Mouse (Mus musculus) forebrain, postnatal 0 days (tissue): ENCODE data around the gene Gpr18. TPM values are rescaled to one million over a fixed set of nuclear protein-coding genes. Genes with fewer than 3 reads are reported as not detected.

ENCODE experiments used
- ATAC-seq: fragments of 200-750 bp; cut with Nextera tagmentation; 2 replicates; pipeline ENCODE4 v1.8.0; 2017; ENCODE audit warnings: mild to moderate bottlenecking, moderate library complexity
- DNase-seq: peaks from one replicate; pipeline ENCODE4 v3.0.0-alpha.2; 2015
- H3K27ac ChIP-seq: fragments of 300-500 bp; sonication (generic); 2 replicates; pipeline ENCODE4 v1.5.1; 2014; ENCODE audit warnings: low read depth, mild to moderate bottlenecking, antibody characterized with exemption, low read length, moderate library complexity, mixed read lengths
- H3K27me3 ChIP-seq: fragments of 300-500 bp; sonication (generic); 2 replicates; pipeline ENCODE4 v1.6.1; 2014; ENCODE audit warnings: mild to moderate bottlenecking, low read length, mixed read lengths; ENCODE audit not compliant: insufficient read depth
- H3K36me3 ChIP-seq: fragments of 300-500 bp; sonication (generic); 2 replicates; pipeline ENCODE4 v1.6.1; 2014; ENCODE audit warnings: mild to moderate bottlenecking, moderate library complexity; ENCODE audit not compliant: insufficient read depth
- H3K4me1 ChIP-seq: fragments of 300-500 bp; sonication (generic); 2 replicates; pipeline ENCODE4 v1.6.1; 2014; ENCODE audit warnings: antibody characterized with exemption; ENCODE audit not compliant: insufficient read depth
- H3K4me2 ChIP-seq: fragments of 300-500 bp; sonication (generic); 2 replicates; pipeline ENCODE4 v1.6.1; 2014; ENCODE audit warnings: low read depth, mild to moderate bottlenecking, moderate library complexity
- H3K4me3 ChIP-seq: fragments of 300-500 bp; sonication (generic); 2 replicates; pipeline ENCODE4 v1.5.1; 2014; ENCODE audit warnings: low read depth, low read length, mixed read lengths
- H3K9ac ChIP-seq: fragments of 300-500 bp; sonication (generic); 2 replicates; pipeline ENCODE4 v1.6.1; 2014; ENCODE audit warnings: mild to moderate bottlenecking
- H3K9me3 ChIP-seq: fragments of 300-500 bp; sonication (generic); 2 replicates; pipeline ENCODE4 v1.6.1; 2016; ENCODE audit warnings: low read length
- CTCF ChIP-seq: sonication (generic); IDR thresholded peaks from 2 replicates; pipeline ENCODE4 v1.5.1; 2016; ENCODE audit warnings: antibody characterized with exemption, control low read depth, low read depth
- WGBS: fragments of 180-500 bp; shearing (Covaris S2); extraction: QIAGEN DNeasy Blood & Tissue Kit; methylation state at CpG from one replicate; pipeline ENCODE4 v1.1.7; 2014; 5-methylcytosine and 5-hydroxymethylcytosine counted together
- polyA plus RNA-seq: library from polyadenylated mRNA; unstranded; fragments of >200 nt; fragmentation: Nextera tagmentation; extraction: Ambion mirVana; gene quantifications from 2 replicates; pipeline ENCODE4 v1.2.1, GENCODE M21; 2015
- total RNA-seq: library from RNA; depleted of rRNA; stranded (reverse); fragments of >200 nt; gene quantifications from 2 replicates; pipeline ENCODE4 v1.2.3, GENCODE M21; 2014; rRNA removed

Gene Gpr18
- not detected in 2 replicates for total RNA-seq
- polyA plus RNA-seq, result not detected in 2 replicates

- Histone ChIP-seq H3K4me3 (no peak within 1 kb of the TSS), H3K9ac (no peak within 1 kb of the TSS), H3K4me2 (no peak within 1 kb of the TSS), H3K27ac (no peak within 1 kb of the TSS), H3K36me3 (peaks cover 34% of the 10 kb centered on the region), H3K27me3 (no peaks in the 10 kb centered on the region), H3K4me1 (no peaks in the 10 kb centered on the region), H3K9me3 (no peaks in the 10 kb centered on the region)
- DNase-seq (no peak), ATAC-seq (no peak)
- 84% methylated on average over 8 of the region's 8 CpGs for WGBS
- no peak for TF ChIP-seq CTCF
Observed at GRCm38 (mm10) chr14:121915621-121916020, at the start of gene Gpr18. Gpr18 (minus strand) TSS chr14:121915781.

GRCm38 (mm10) chr14:121964990-121965389 lies 49.4 kb upstream of the Gpr18 start, which contains the start of gene Gpr183:
Gpr183 (minus strand) TSS chr14:121965195.
- Histone ChIP-seq H3K36me3 (no peaks in the 10 kb centered on the region), H3K27ac (no peak within 1 kb of the TSS), H3K4me2 (no peak within 1 kb of the TSS), H3K4me3 (no peak within 1 kb of the TSS), H3K4me1 (no peaks in the 10 kb centered on the region), H3K9me3 (no peaks in the 10 kb centered on the region), H3K27me3 (no peaks in the 10 kb centered on the region), H3K9ac (no peak within 1 kb of the TSS)
- no peak for DNase-seq
- WGBS, result 67% methylated on average over 6 of the region's 6 CpGs
- no peak for ATAC-seq
- TF ChIP-seq CTCF, result no peak

GRCm38 (mm10) chr14:121963942-121964335 lies 48.4 kb upstream of the Gpr18 start:
- DNase-seq, result peak; percentile 14
- H3K27me3 ChIP-seq, result no peaks in the 10 kb centered on the region
- no peaks in the 10 kb centered on the region for H3K9me3 ChIP-seq
- H3K9ac ChIP-seq, result no peak overlapping the region
- peak; percentile 38 for ATAC-seq
- no peaks in the 10 kb centered on the region for H3K36me3 ChIP-seq
- H3K4me2 ChIP-seq, result no peak overlapping the region
- no peak for TF ChIP-seq CTCF
- no peak overlapping the region for H3K27ac ChIP-seq
- H3K4me3 ChIP-seq, result no peak overlapping the region
- H3K4me1 ChIP-seq, result no peaks in the 10 kb centered on the region
- 31% methylated on average over 4 of the region's 4 CpGs for WGBS

GRCm38 (mm10) chr14:121963251-121963941 lies 47.8 kb upstream of the Gpr18 start:
- Histone ChIP-seq H3K4me1 (no peaks in the 10 kb centered on the region), H3K27me3 (no peaks in the 10 kb centered on the region), H3K9ac (no peak overlapping the region), H3K4me3 (no peak overlapping the region), H3K9me3 (no peaks in the 10 kb centered on the region), H3K27ac (no peak overlapping the region), H3K4me2 (no peak overlapping the region), H3K36me3 (no peaks in the 10 kb centered on the region)
- ATAC-seq (peak; percentile 66), DNase-seq (peak; percentile 23)
- WGBS, result 52% methylated on average over 9 of the region's 9 CpGs
- TF ChIP-seq CTCF, result no peak

GRCm38 (mm10) chr14:121962128-121962890 lies 46.7 kb upstream of the Gpr18 start:
- H3K4me3 ChIP-seq, result no peak overlapping the region
- no peaks in the 10 kb centered on the region for H3K9me3 ChIP-seq
- ATAC-seq, result no peak
- no peaks in the 10 kb centered on the region for H3K36me3 ChIP-seq
- H3K27me3 ChIP-seq, result no peaks in the 10 kb centered on the region
- H3K27ac ChIP-seq, result 0 out of 2 replicates have a peak overlapping the region, but pooled peaks have one; percentile 21
- H3K4me2 ChIP-seq, result no peak overlapping the region
- TF ChIP-seq CTCF, result no peak
- no peak overlapping the region for H3K9ac ChIP-seq
- 85% methylated on average over 14 of the region's 14 CpGs for WGBS
- DNase-seq, result no peak
- H3K4me1 ChIP-seq, result no peaks in the 10 kb centered on the region

GRCm38 (mm10) chr14:121961496-121962127 lies 46.0 kb upstream of the Gpr18 start:
- Histone ChIP-seq H3K9me3 (no peaks in the 10 kb centered on the region), H3K36me3 (no peaks in the 10 kb centered on the region), H3K27ac (0 out of 2 replicates have a peak overlapping the region, but pooled peaks have one; percentile 21), H3K9ac (no peak overlapping the region), H3K27me3 (no peaks in the 10 kb centered on the region), H3K4me3 (no peak overlapping the region), H3K4me2 (no peak overlapping the region), H3K4me1 (no peaks in the 10 kb centered on the region)
- DNase-seq (no peak), ATAC-seq (no peak)
- WGBS, result 82% methylated on average over 12 of the region's 12 CpGs
- no peak for TF ChIP-seq CTCF
